Mouse (Mus musculus) lung, postnatal 0 days (tissue): ENCODE results near the gene Atrip.

ENCODE experiments used
- CTCF ChIP-seq: IDR thresholded peaks from 2 replicates; pipeline ENCODE4 v1.5.1; 2016; ENCODE audit warnings: antibody characterized with exemption, mild to moderate bottlenecking
- EP300 ChIP-seq: IDR thresholded peaks from 2 replicates; pipeline ENCODE4 v1.6.1; 2016; ENCODE audit warnings: antibody characterized with exemption, mild to moderate bottlenecking, control low read depth

- TF ChIP-seq EP300: no peak
- no peak for TF ChIP-seq CTCF
These were observed 37.2 kb upstream of the Atrip start for GRCm38 (mm10) chr9:109111101-109111500.
